In genomic region chr1:156633095-156633494, GRCm38 (mm10) we compare ENCODE assay signal across 9 mouse cellular contexts. TPM values are rescaled to one million over a fixed set of nuclear protein-coding genes. Genes with fewer than 3 reads are reported as not detected.
DNase-seq lines count a peak whose midpoint lies in the region; ATAC-seq and TF ChIP-seq lines count a peak whose summit lies in the region.
"Had no signal": no experiment of that assay in that cellular context is flagged by ENCODE, and none has a peak within 500 bp of the region (broad histone marks: within the 10 kb centered on the region; RNA-seq: fewer than 3 reads in every experiment).

No protein-coding gene starts in this region.

- no peaks in the 10 kb centered on the region for H3K9me3 ChIP-seq in MEL (replicated peaks; ENCODE audit: insufficient read depth, low read length)
- H3K9me3 ChIP-seq in intestine, postnatal 0 days (ENCODE audit: control insufficient read depth) = no peaks in the 10 kb centered on the region
- no peaks in the 10 kb centered on the region for H3K9me3 ChIP-seq in midbrain, embryonic 16.5 days (replicated peaks; ENCODE audit: control insufficient read depth, low read length, poor library complexity, severe bottlenecking)

- no peak for TF ChIP-seq EP300 in MEL (IDR thresholded peaks at IDR 0.05; ENCODE audit: low read depth in 1 of 2, low read length in 2 of 2)

- peak in 2 of 3 experiments; percentile 26 to 59; a peak in 3 of 6 replicates for TF ChIP-seq CTCF in MEL (IDR thresholded peaks at IDR 0.05 in 2 of 3, conservative IDR thresholded peaks at IDR 0.05 in 1 of 3; ENCODE audit: control insufficient read depth in 1 of 3, insufficient read depth in 1 of 3, low read depth in 2 of 3, low read length in 3 of 3, poor library complexity in 1 of 3, severe bottlenecking in 1 of 3)
- peak; percentile 74 for TF ChIP-seq CTCF in intestine, postnatal 0 days (IDR thresholded peaks at IDR 0.05; ENCODE audit: low read depth)

- H3K27me3 ChIP-seq in MEL (ENCODE audit: control insufficient read depth in 1 of 2, insufficient read depth in 2 of 2, low read length in 2 of 2) = no peaks in the 10 kb centered on the region
- H3K27me3 ChIP-seq in intestine, postnatal 0 days (replicated peaks; ENCODE audit: control insufficient read depth, insufficient read depth, low read length) = no peaks in the 10 kb centered on the region
- H3K27me3 ChIP-seq in midbrain, embryonic 16.5 days (ENCODE audit: control insufficient read depth, insufficient read depth, low read depth, low read length) = no peaks in the 10 kb centered on the region

- TF ChIP-seq POLR2A in MEL (IDR thresholded peaks at IDR 0.05; ENCODE audit: control insufficient read depth in 1 of 2, insufficient read depth in 1 of 2, low read depth in 1 of 2, low read length in 2 of 2, poor library complexity in 1 of 2) = no peak

- no peaks in the 10 kb centered on the region for H3K79me2 ChIP-seq in MEL (ENCODE audit: control insufficient read depth, insufficient read depth, low read length, poor library complexity)

- H3K4me3 ChIP-seq in MEL (ENCODE audit: control insufficient read depth in 1 of 2, insufficient read depth in 1 of 2, low read depth in 2 of 2, low read length in 2 of 2) = no peak overlapping the region
- H3K4me3 ChIP-seq in intestine, postnatal 0 days (ENCODE audit: low read depth, low read length) = no peak overlapping the region
- no peak overlapping the region for H3K4me3 ChIP-seq in midbrain, embryonic 16.5 days (ENCODE audit: low read depth, low read length)
- H3K4me3 ChIP-seq: erythroblast, embryonic 14.5 days had no signal

- peak; percentile 43 for DNase-seq in left cerebral cortex, adult 11 months (ENCODE audit: low spot score)
- no peak for DNase-seq in left cerebral cortex, adult 18-20 months (ENCODE audit: low spot score in 2 of 2)
- peak; percentile 56 for DNase-seq in MEL (ENCODE audit: low read depth, low spot score)
- no peak for DNase-seq in urinary bladder, postnatal 10 days (ENCODE audit: low spot score)
- no peak for DNase-seq in right cerebral cortex, postnatal 36 days (ENCODE audit: low spot score in 2 of 2)

- 78% methylated on average over 10 of the region's 10 CpGs for WGBS in intestine, postnatal 0 days
- 78% methylated on average over 10 of the region's 10 CpGs for WGBS in midbrain, embryonic 16.5 days

- peak; percentile 56; the same call in 1 of the 2 replicates for ATAC-seq in common myeloid progenitor, adult 5-6 weeks (replicated peaks; ENCODE audit: low read depth, poor library complexity, severe bottlenecking)
- 0 out of 2 replicates have a peak, but pooled peaks have one; percentile 33 for ATAC-seq in intestine, postnatal 0 days
- peak; percentile 46; the same call in 1 of the 2 replicates for ATAC-seq in midbrain, embryonic 16.5 days

- TF ChIP-seq RAD21 in MEL (IDR thresholded peaks at IDR 0.05; ENCODE audit: low read depth, low read length) = peak; percentile 65

- no peaks in the 10 kb centered on the region for H3K4me1 ChIP-seq in MEL (ENCODE audit: control insufficient read depth in 1 of 2, insufficient read depth in 2 of 2, low read length in 2 of 2)
- H3K4me1 ChIP-seq in intestine, postnatal 0 days (replicated peaks; ENCODE audit: control insufficient read depth, insufficient read depth, low read length) = no peaks in the 10 kb centered on the region
- H3K4me1 ChIP-seq in midbrain, embryonic 16.5 days (ENCODE audit: control insufficient read depth, insufficient read depth, low read length) = no peaks in the 10 kb centered on the region

- H3K36me3 ChIP-seq in MEL (ENCODE audit: control insufficient read depth in 1 of 2, insufficient read depth in 2 of 2, low read length in 2 of 2) = peaks cover 0 to 19% of the 10 kb centered on the region in 2 experiments; a peak in 2 of 4 replicates
- peaks cover 60% of the 10 kb centered on the region for H3K36me3 ChIP-seq in intestine, postnatal 0 days (ENCODE audit: control insufficient read depth, insufficient read depth)
- peaks cover 19% of the 10 kb centered on the region for H3K36me3 ChIP-seq in midbrain, embryonic 16.5 days (ENCODE audit: control insufficient read depth, insufficient read depth, low read length)

- no peak overlapping the region for H3K9ac ChIP-seq in MEL (ENCODE audit: control insufficient read depth, low read depth, low read length, poor library complexity, severe bottlenecking)
- no peak overlapping the region for H3K9ac ChIP-seq in intestine, postnatal 0 days (ENCODE audit: low read depth, low read length)
- H3K9ac ChIP-seq in midbrain, embryonic 16.5 days (ENCODE audit: low read depth, low read length) = no peak overlapping the region

- H3K27ac ChIP-seq in MEL (ENCODE audit: control insufficient read depth, low read depth, low read length) = no peak overlapping the region
- no peak overlapping the region for H3K27ac ChIP-seq in intestine, postnatal 0 days (ENCODE audit: low read depth, low read length)
- H3K27ac ChIP-seq in midbrain, embryonic 16.5 days (ENCODE audit: low read length) = no peak overlapping the region

- no peak overlapping the region for H3K4me2 ChIP-seq in intestine, postnatal 0 days (replicated peaks; ENCODE audit: low read depth)
- H3K4me2 ChIP-seq in midbrain, embryonic 16.5 days (ENCODE audit: low read length) = no peak overlapping the region

TF ChIP-seq in MEL, 35 proteins besides CTCF, POLR2A, EP300 and RAD21:
- TF ChIP-seq ZC3H11A (IDR thresholded peaks at IDR 0.05; ENCODE audit: low read depth, low read length) (peak; percentile 47), SMC3 (IDR thresholded peaks at IDR 0.05; ENCODE audit: low read depth, low read length) (peak; percentile 58), CHD1 (IDR thresholded peaks at IDR 0.05; ENCODE audit: low read depth, low read length) (no peak)
TF ChIP-seq in MEL: peak in this region for 2.

RNA-seq across cellular contexts. Expression of gene Tor3a, which starts 41.1 kb away (rescaled TPM):
- total RNA-seq in left cerebral cortex, adult 18-20 months (2021) = 1 to 10 TPM; 6.3 to 7.5 TPM
- 6.7 and 7.1 TPM in 2 replicates for total RNA-seq in MEL (2012; rRNA removed)
- 1 to 10 TPM in 1 of 2 experiments, not detected in 1; 9.4 TPM for polyA plus RNA-seq in MEL (2012; ENCODE audit: insufficient read depth in 1 of 2, insufficient read length in 2 of 2, low read depth in 1 of 2, low replicate concordance in 2 of 2, missing spikeins in 1 of 2)
- total RNA-seq in common myeloid progenitor, adult 5-6 weeks (2017) = 16.1 and 22.1 TPM in 2 replicates
- 5.8 and 7.1 TPM in 2 replicates for polyA plus RNA-seq in intestine, postnatal 0 days (2015; fragmentation: Nextera tagmentation; extraction: Ambion mirVana)
- polyA plus RNA-seq in midbrain, embryonic 16.5 days (2015; fragmentation: Nextera tagmentation; extraction: Ambion mirVana) = 2.9 and 3.1 TPM in 2 replicates
- polyA plus RNA-seq: erythroblast, embryonic 14.5 days had no signal

Comparison
In these comparisons a context has a peak if more than half of its experiments do, and no peak if none do; other contexts are left out.
1. DNase-seq: peak in left cerebral cortex, adult 11 months (single experiment) and MEL (single experiment); none in left cerebral cortex, adult 18-20 months (0 of 2), urinary bladder, postnatal 10 days (single experiment) and right cerebral cortex, postnatal 36 days (0 of 2).
2. Peak in every context shown above with its lines, with median percentiles within 50 percentile points of each other: ATAC-seq.